Comparison of ENCODE assay signal across 26 mouse cellular contexts in genomic region chr1:92440066-92440750, GRCm38 (mm10). TPM values are rescaled to one million over a fixed set of nuclear protein-coding genes. Genes with fewer than 3 reads are reported as not detected.
DNase-seq lines count a peak whose midpoint lies in the region; ATAC-seq lines count a peak whose summit lies in the region.
"Had no signal": no experiment of that assay in that cellular context is flagged by ENCODE, and none has a peak within 500 bp of the region (broad histone marks: within the 10 kb centered on the region; RNA-seq: fewer than 3 reads in every experiment).

No protein-coding gene starts in this region.

- 90% methylated on average over 9 of the region's 9 CpGs for WGBS in neural tube, embryonic 12.5 days
- WGBS in neural tube, embryonic 15.5 days = 93% methylated on average over 9 of the region's 9 CpGs
- 92% methylated on average over 9 of the region's 9 CpGs for WGBS in forebrain, embryonic 11.5 days
- WGBS in midbrain, embryonic 14.5 days = 89% methylated on average over 9 of the region's 9 CpGs
- 82% methylated on average over 9 of the region's 9 CpGs for WGBS in liver, embryonic 11.5 days

- no peak for ATAC-seq in neural tube, embryonic 12.5 days (ENCODE audit: low FRiP score, low read depth)
- ATAC-seq in neural tube, embryonic 15.5 days (ENCODE audit: low FRiP score) = no peak
- ATAC-seq in forebrain, embryonic 11.5 days (replicated peaks; ENCODE audit: low FRiP score) = no peak
- no peak for ATAC-seq in midbrain, embryonic 14.5 days (ENCODE audit: low FRiP score, low TSS enrichment)
- no peak for ATAC-seq in liver, embryonic 11.5 days (replicated peaks; ENCODE audit: low FRiP score)
- ATAC-seq: forebrain, embryonic 16.5 days; hindbrain, embryonic 16.5 days; inflammation-experienced regulatory T-cells, adult 6 months; intestine, postnatal 0 days had no signal

- H3K4me1 ChIP-seq in neural tube, embryonic 12.5 days = no peaks in the 10 kb centered on the region
- peaks cover 25% of the 10 kb centered on the region for H3K4me1 ChIP-seq in neural tube, embryonic 15.5 days
- no peaks in the 10 kb centered on the region; the same call in 1 of the 2 replicates for H3K4me1 ChIP-seq in forebrain, embryonic 11.5 days (replicated peaks; ENCODE audit: control insufficient read depth, insufficient read depth, low read length)
- H3K4me1 ChIP-seq in midbrain, embryonic 14.5 days (ENCODE audit: control insufficient read depth, insufficient read depth, low read length) = peaks cover 6% of the 10 kb centered on the region; the same call in 1 of the 2 replicates
- peaks cover 3% of the 10 kb centered on the region; the same call in 1 of the 2 replicates for H3K4me1 ChIP-seq in liver, embryonic 11.5 days (replicated peaks; ENCODE audit: control insufficient read depth, insufficient read depth, low read length)

- H3K27ac ChIP-seq in neural tube, embryonic 12.5 days = no peak overlapping the region
- no peak overlapping the region for H3K27ac ChIP-seq in neural tube, embryonic 15.5 days (replicated peaks)
- H3K27ac ChIP-seq in forebrain, embryonic 11.5 days (ENCODE audit: low read depth, low read length) = no peak overlapping the region
- H3K27ac ChIP-seq in midbrain, embryonic 14.5 days (replicated peaks; ENCODE audit: low read depth, low read length) = no peak overlapping the region
- no peak overlapping the region for H3K27ac ChIP-seq in liver, embryonic 11.5 days (ENCODE audit: low read depth, low read length)
- H3K27ac ChIP-seq: embryonic facial prominence, embryonic 12.5 days; forebrain, embryonic 12.5 days; heart, embryonic 13.5 days had no signal

- no peaks in the 10 kb centered on the region for H3K9me3 ChIP-seq in neural tube, embryonic 12.5 days
- H3K9me3 ChIP-seq in neural tube, embryonic 15.5 days (replicated peaks) = no peaks in the 10 kb centered on the region
- no peaks in the 10 kb centered on the region for H3K9me3 ChIP-seq in forebrain, embryonic 11.5 days (ENCODE audit: control insufficient read depth, low read length)
- no peaks in the 10 kb centered on the region for H3K9me3 ChIP-seq in midbrain, embryonic 14.5 days (ENCODE audit: control insufficient read depth, low read length)
- no peaks in the 10 kb centered on the region for H3K9me3 ChIP-seq in liver, embryonic 11.5 days (ENCODE audit: control insufficient read depth, low read length)
- H3K9me3 ChIP-seq: embryonic facial prominence, embryonic 12.5 days; forebrain, embryonic 12.5 days; heart, embryonic 13.5 days had no signal

- H3K27me3 ChIP-seq in neural tube, embryonic 12.5 days (replicated peaks) = no peaks in the 10 kb centered on the region
- no peaks in the 10 kb centered on the region for H3K27me3 ChIP-seq in neural tube, embryonic 15.5 days (replicated peaks)
- no peaks in the 10 kb centered on the region for H3K27me3 ChIP-seq in forebrain, embryonic 11.5 days (ENCODE audit: control insufficient read depth, insufficient read depth, low read length)
- no peaks in the 10 kb centered on the region for H3K27me3 ChIP-seq in midbrain, embryonic 14.5 days (ENCODE audit: control insufficient read depth, insufficient read depth, low read length)
- no peaks in the 10 kb centered on the region for H3K27me3 ChIP-seq in liver, embryonic 11.5 days (replicated peaks; ENCODE audit: control insufficient read depth, insufficient read depth, low read length)
- H3K27me3 ChIP-seq: embryonic facial prominence, embryonic 12.5 days; forebrain, embryonic 12.5 days; heart, embryonic 13.5 days had no signal

- no peak overlapping the region for H3K4me2 ChIP-seq in neural tube, embryonic 12.5 days (replicated peaks)
- H3K4me2 ChIP-seq in neural tube, embryonic 15.5 days = no peak overlapping the region
- no peak overlapping the region for H3K4me2 ChIP-seq in forebrain, embryonic 11.5 days (ENCODE audit: low read depth, low read length, severe bottlenecking)
- no peak overlapping the region for H3K4me2 ChIP-seq in midbrain, embryonic 14.5 days (ENCODE audit: low read length)
- no peak overlapping the region for H3K4me2 ChIP-seq in liver, embryonic 11.5 days
- H3K4me2 ChIP-seq: embryonic facial prominence, embryonic 12.5 days; forebrain, embryonic 12.5 days; heart, embryonic 13.5 days had no signal

- DNase-seq in adrenal gland, adult (ENCODE audit: inconsistent age in 2 of 2, low spot score in 1 of 2) = peak; percentile 61 to 88
- no peak for DNase-seq in adrenal gland, postnatal 4 days (ENCODE audit: low spot score in 2 of 2)
- DNase-seq in adrenal gland, postnatal 14 days = peak; percentile 56
- DNase-seq in forebrain, embryonic 11.5 days (ENCODE audit: low spot score) = no peak
- DNase-seq in midbrain, embryonic 14.5 days = no peak
- no peak for DNase-seq in liver, embryonic 11.5 days (ENCODE audit: low spot score)
- DNase-seq: cerebellum, adult 9-10 months; gastrocnemius, postnatal 10 days; heart, postnatal 36 days had no signal

- H3K4me3 ChIP-seq in neural tube, embryonic 12.5 days = no peak overlapping the region
- H3K4me3 ChIP-seq in neural tube, embryonic 15.5 days (replicated peaks) = no peak overlapping the region
- H3K4me3 ChIP-seq in forebrain, embryonic 11.5 days (ENCODE audit: low read depth, low read length) = no peak overlapping the region
- H3K4me3 ChIP-seq in midbrain, embryonic 14.5 days (replicated peaks; ENCODE audit: low read depth, low read length) = no peak overlapping the region
- no peak overlapping the region for H3K4me3 ChIP-seq in liver, embryonic 11.5 days (ENCODE audit: low read depth, low read length)
- H3K4me3 ChIP-seq: embryonic facial prominence, embryonic 12.5 days; forebrain, embryonic 12.5 days; heart, embryonic 13.5 days had no signal

- H3K36me3 ChIP-seq in neural tube, embryonic 12.5 days = peaks cover 55% of the 10 kb centered on the region
- H3K36me3 ChIP-seq in neural tube, embryonic 15.5 days = peaks cover 53% of the 10 kb centered on the region
- peaks cover 3% of the 10 kb centered on the region; the same call in 1 of the 2 replicates for H3K36me3 ChIP-seq in forebrain, embryonic 11.5 days (ENCODE audit: control insufficient read depth, insufficient read depth, low read length)
- peaks cover 62% of the 10 kb centered on the region for H3K36me3 ChIP-seq in midbrain, embryonic 14.5 days (ENCODE audit: control insufficient read depth, insufficient read depth, low read length)
- peaks cover 22% of the 10 kb centered on the region for H3K36me3 ChIP-seq in liver, embryonic 11.5 days (ENCODE audit: control insufficient read depth, insufficient read depth, low read length)

- 0 out of 2 replicates have a peak overlapping the region, but pooled peaks have one; percentile 21 for H3K9ac ChIP-seq in neural tube, embryonic 12.5 days
- no peak overlapping the region for H3K9ac ChIP-seq in neural tube, embryonic 15.5 days (replicated peaks)
- no peak overlapping the region for H3K9ac ChIP-seq in forebrain, embryonic 11.5 days (ENCODE audit: low read length)
- H3K9ac ChIP-seq in midbrain, embryonic 14.5 days (replicated peaks; ENCODE audit: low read length) = no peak overlapping the region
- no peak overlapping the region for H3K9ac ChIP-seq in liver, embryonic 11.5 days (ENCODE audit: low read depth, low read length)
- H3K9ac ChIP-seq: embryonic facial prominence, embryonic 12.5 days; forebrain, embryonic 12.5 days; heart, embryonic 13.5 days had no signal

RNA-seq across cellular contexts. Expression of gene Ndufa10, which starts 33.5 kb away (rescaled TPM):
- 100 to 1,000 TPM; 250 to 282 TPM for total RNA-seq in adrenal gland, postnatal 4 days (2021)
- polyA plus RNA-seq in neural tube, embryonic 12.5 days (2016; fragmentation: Nextera tagmentation; extraction: Ambion mirVana) = 251 and 254 TPM in 2 replicates
- 343 and 359 TPM in 2 replicates for polyA plus RNA-seq in neural tube, embryonic 15.5 days (2015; fragmentation: Nextera tagmentation; extraction: Ambion mirVana)
- 626 and 670 TPM in 2 replicates for total RNA-seq in adrenal gland, postnatal 14 days (2021)
- 262 and 271 TPM in 2 replicates for polyA plus RNA-seq in forebrain, embryonic 11.5 days (2014; fragmentation: Nextera tagmentation; extraction: Ambion mirVana)
- polyA plus RNA-seq in midbrain, embryonic 14.5 days (2014; fragmentation: Nextera tagmentation; extraction: Ambion mirVana) = 286 and 304 TPM in 2 replicates
- 270 and 276 TPM in 2 replicates for polyA plus RNA-seq in liver, embryonic 11.5 days (2014; fragmentation: Nextera tagmentation; extraction: Ambion mirVana)

RNA-seq across cellular contexts. Expression of gene Olfr1416, which starts 44.7 kb away (rescaled TPM):
- total RNA-seq in adrenal gland, postnatal 4 days (2021) = not detected
- not detected in 2 replicates for polyA plus RNA-seq in neural tube, embryonic 12.5 days (2016; fragmentation: Nextera tagmentation; extraction: Ambion mirVana)
- polyA plus RNA-seq in neural tube, embryonic 15.5 days (2015; fragmentation: Nextera tagmentation; extraction: Ambion mirVana) = not detected in 2 replicates
- total RNA-seq in adrenal gland, postnatal 14 days (2021) = not detected in 2 replicates
- not detected in 2 replicates for polyA plus RNA-seq in forebrain, embryonic 11.5 days (2014; fragmentation: Nextera tagmentation; extraction: Ambion mirVana)
- not detected in 2 replicates for polyA plus RNA-seq in midbrain, embryonic 14.5 days (2014; fragmentation: Nextera tagmentation; extraction: Ambion mirVana)
- polyA plus RNA-seq in liver, embryonic 11.5 days (2014; fragmentation: Nextera tagmentation; extraction: Ambion mirVana) = not detected in 2 replicates
- total RNA-seq: gastrocnemius, postnatal 10 days; gastrocnemius, postnatal 4 days; heart, adult 8-10 months; heart, postnatal 36 days; MEL had no signal
- polyA plus RNA-seq: C2C12; cortical plate, adult 2 months; embryonic facial prominence, embryonic 12.5 days; forebrain, embryonic 12.5 days; forebrain, embryonic 16.5 days; frontal cortex, adult 2 months; heart, embryonic 13.5 days; heart, postnatal 0 days; hindbrain, embryonic 11.5 days; hindbrain, embryonic 16.5 days; inflammation-experienced regulatory T-cells, adult 6 months; intestine, postnatal 0 days had no signal

RNA-seq across cellular contexts. Expression of gene Olfr1415, which starts 55.7 kb away (rescaled TPM):
- total RNA-seq in adrenal gland, postnatal 4 days (2021) = not detected
- not detected in 2 replicates for polyA plus RNA-seq in neural tube, embryonic 12.5 days (2016; fragmentation: Nextera tagmentation; extraction: Ambion mirVana)
- not detected in 2 replicates for polyA plus RNA-seq in neural tube, embryonic 15.5 days (2015; fragmentation: Nextera tagmentation; extraction: Ambion mirVana)
- not detected in 2 replicates for total RNA-seq in adrenal gland, postnatal 14 days (2021)
- not detected in 2 replicates for polyA plus RNA-seq in forebrain, embryonic 11.5 days (2014; fragmentation: Nextera tagmentation; extraction: Ambion mirVana)
- polyA plus RNA-seq in midbrain, embryonic 14.5 days (2014; fragmentation: Nextera tagmentation; extraction: Ambion mirVana) = not detected in 2 replicates
- polyA plus RNA-seq in liver, embryonic 11.5 days (2014; fragmentation: Nextera tagmentation; extraction: Ambion mirVana) = not detected in 2 replicates
- total RNA-seq: gastrocnemius, postnatal 10 days; gastrocnemius, postnatal 4 days; heart, adult 8-10 months; heart, postnatal 36 days; MEL had no signal
- polyA plus RNA-seq: C2C12; cortical plate, adult 2 months; embryonic facial prominence, embryonic 12.5 days; forebrain, embryonic 12.5 days; forebrain, embryonic 16.5 days; frontal cortex, adult 2 months; heart, embryonic 13.5 days; heart, postnatal 0 days; hindbrain, embryonic 11.5 days; hindbrain, embryonic 16.5 days; inflammation-experienced regulatory T-cells, adult 6 months; intestine, postnatal 0 days had no signal

Comparison
In these comparisons a context has a peak if more than half of its experiments do, and no peak if none do; other contexts are left out.
1. DNase-seq: peak in adrenal gland, adult (2 of 2) and adrenal gland, postnatal 14 days (single experiment); none in adrenal gland, postnatal 4 days (0 of 2), forebrain, embryonic 11.5 days (single experiment), midbrain, embryonic 14.5 days (single experiment) and liver, embryonic 11.5 days (single experiment).